Mouse (Mus musculus): ENCODE results near the gene Hoga1.

GRCm38 (mm10) chr19:42055881-42056280 lies 10.5 kb downstream of the Hoga1 start:
- TF ChIP-seq POLR2A (IDR thresholded peaks at IDR 0.05; ENCODE audit: insufficient read depth, low read depth, low read length) (no peak), CTCF (IDR thresholded peaks at IDR 0.05; ENCODE audit: insufficient read depth, low read depth, low read length) (no peak)

All from olfactory bulb, adult 2 months (tissue).